Mouse (Mus musculus) spleen, adult 2 months (tissue): ENCODE measurements around the gene Tek. TPM values are rescaled to one million over a fixed set of nuclear protein-coding genes. Genes with fewer than 3 reads are reported as not detected.

Source experiments
- DNase-seq, 2 experiments: peaks; one replicate each; pipeline versions ENCODE4 v3.0.0 to v3.0.0-alpha.2; 2012 to 2021; ENCODE audit warnings: low spot score in 2 of 2, low read depth in 1 of 2
- H3K27ac ChIP-seq: fragments of 200-500 bp; 2 replicates; pipeline ENCODE4 v1.5.1; 2012; ENCODE audit warnings: low read length, inconsistent platforms; ENCODE audit not compliant: insufficient read depth
- H3K27me3 ChIP-seq: fragments of 200-500 bp; 2 replicates; pipeline ENCODE4 v1.6.1; 2012; ENCODE audit warnings: mild to moderate bottlenecking, moderate library complexity, low read length, inconsistent platforms; ENCODE audit not compliant: control insufficient read depth, insufficient read depth
- H3K36me3 ChIP-seq: fragments of 200-500 bp; 2 replicates; pipeline ENCODE4 v1.6.1; 2012; ENCODE audit warnings: mild to moderate bottlenecking, low read length, inconsistent platforms; ENCODE audit not compliant: control insufficient read depth, insufficient read depth
- H3K4me1 ChIP-seq: fragments of 200-500 bp; 2 replicates; pipeline ENCODE4 v1.6.1; 2011; ENCODE audit warnings: inconsistent platforms; ENCODE audit not compliant: control insufficient read depth, insufficient read depth, insufficient read length
- H3K4me3 ChIP-seq: fragments of 200-500 bp; 2 replicates; pipeline ENCODE4 v1.5.1; 2011; ENCODE audit warnings: mild to moderate bottlenecking, inconsistent platforms; ENCODE audit not compliant: insufficient read depth, insufficient read length; ENCODE audit errors: extremely low read depth
- CTCF ChIP-seq: fragments of 200-500 bp; IDR thresholded peaks from 2 replicates; pipeline ENCODE4 v1.5.1; 2011; ENCODE audit warnings: mild to moderate bottlenecking, inconsistent platforms; ENCODE audit not compliant: insufficient read depth, insufficient read length, insufficient replicate concordance; ENCODE audit errors: extremely low read depth
- POLR2A ChIP-seq: fragments of 200-500 bp; IDR thresholded peaks from 2 replicates; pipeline ENCODE4 v1.6.1; 2011; ENCODE audit warnings: low read depth, low read length, inconsistent platforms
- WGBS: fragments of 180-500 bp; shearing (Covaris S2); methylation state at CpG from one replicate; pipeline ENCODE4 v1.1.7; 2018; 5-methylcytosine and 5-hydroxymethylcytosine counted together
- polyA plus RNA-seq: library from polyadenylated mRNA; depleted of rRNA; stranded (reverse); fragments of >200 nt; gene quantifications from 2 replicates; pipeline ENCODE4 v1.2.3, GENCODE M21; 2012; rRNA removed

The Tek gene
- polyA plus RNA-seq, 1 experiment = 2.3 TPM

DNA sequence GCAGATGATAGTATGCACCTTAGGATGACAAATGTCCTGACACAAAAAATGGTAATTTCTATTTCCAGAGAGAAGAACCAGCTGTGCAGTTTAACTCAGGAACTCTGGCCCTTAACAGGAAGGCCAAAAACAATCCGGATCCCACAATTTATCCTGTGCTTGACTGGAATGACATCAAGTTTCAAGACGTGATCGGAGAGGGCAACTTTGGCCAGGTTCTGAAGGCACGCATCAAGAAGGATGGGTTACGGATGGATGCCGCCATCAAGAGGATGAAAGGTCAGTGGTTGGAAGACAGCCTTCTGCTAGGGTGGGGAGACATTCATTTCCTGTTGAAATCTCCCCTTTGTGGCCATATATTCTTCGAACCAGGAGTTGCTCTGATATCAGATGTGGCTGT lies 114.2 kb downstream of the Tek start:
- TF ChIP-seq CTCF = no peak
- no peak for TF ChIP-seq POLR2A
- Histone ChIP-seq H3K4me1 (no peaks in the 10 kb centered on the region), H3K27me3 (no peaks in the 10 kb centered on the region), H3K27ac (no peak overlapping the region), H3K36me3 (no peaks in the 10 kb centered on the region), H3K4me3 (no peak overlapping the region)
- WGBS = 84% methylated on average over 7 of the region's 7 CpGs
- no peak for DNase-seq

DNA sequence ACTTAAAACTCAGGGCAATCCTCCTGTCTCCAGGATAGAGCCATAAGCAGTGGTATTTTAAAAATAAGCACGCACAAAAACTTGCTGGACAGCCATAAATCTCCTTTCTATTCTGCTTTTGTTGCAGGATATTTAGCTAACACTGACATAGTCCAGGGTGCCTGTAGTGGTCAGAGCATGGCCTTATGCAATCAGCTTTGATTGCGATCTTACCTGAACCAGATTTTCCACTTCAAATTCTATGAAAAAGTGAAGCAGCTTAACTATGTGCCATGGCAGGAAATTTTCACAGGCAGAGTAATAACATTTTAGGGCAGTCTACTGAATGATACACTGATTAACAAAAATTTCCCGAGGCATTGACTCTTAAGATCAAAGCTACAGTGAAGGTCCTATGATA lies 115.2 kb downstream of the Tek start:
- TF ChIP-seq CTCF (no peak), POLR2A (no peak)
- Histone ChIP-seq H3K4me3 (no peak overlapping the region), H3K4me1 (no peaks in the 10 kb centered on the region), H3K27ac (no peak overlapping the region), H3K36me3 (no peaks in the 10 kb centered on the region), H3K27me3 (no peaks in the 10 kb centered on the region)
- 86% methylated on average over 3 of the region's 3 CpGs for WGBS
- no peak for DNase-seq

DNA sequence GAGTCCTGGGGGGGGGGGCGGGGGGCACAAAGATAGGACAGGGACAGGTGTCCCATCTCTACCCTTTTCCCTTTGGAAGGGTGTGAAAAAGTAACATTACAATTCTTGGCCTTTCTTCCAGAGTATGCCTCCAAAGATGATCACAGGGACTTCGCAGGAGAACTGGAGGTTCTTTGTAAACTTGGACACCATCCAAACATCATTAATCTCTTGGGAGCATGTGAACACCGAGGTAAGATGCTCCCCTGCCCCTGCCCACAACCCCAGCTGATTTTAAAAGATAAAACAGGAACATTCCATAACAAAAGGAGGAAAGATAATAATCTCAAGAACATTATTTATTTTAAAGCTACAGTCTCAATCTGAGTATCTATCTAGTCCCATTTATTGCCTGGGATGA lies 116.1 kb downstream of the Tek start:
- DNase-seq = no peak
- H3K27me3 ChIP-seq = no peaks in the 10 kb centered on the region
- no peaks in the 10 kb centered on the region for H3K4me1 ChIP-seq
- no peak overlapping the region for H3K4me3 ChIP-seq
- no peak for TF ChIP-seq POLR2A
- no peak for TF ChIP-seq CTCF
- H3K36me3 ChIP-seq = no peaks in the 10 kb centered on the region
- H3K27ac ChIP-seq = no peak overlapping the region
- 65% methylated on average over 3 of the region's 3 CpGs for WGBS

DNA sequence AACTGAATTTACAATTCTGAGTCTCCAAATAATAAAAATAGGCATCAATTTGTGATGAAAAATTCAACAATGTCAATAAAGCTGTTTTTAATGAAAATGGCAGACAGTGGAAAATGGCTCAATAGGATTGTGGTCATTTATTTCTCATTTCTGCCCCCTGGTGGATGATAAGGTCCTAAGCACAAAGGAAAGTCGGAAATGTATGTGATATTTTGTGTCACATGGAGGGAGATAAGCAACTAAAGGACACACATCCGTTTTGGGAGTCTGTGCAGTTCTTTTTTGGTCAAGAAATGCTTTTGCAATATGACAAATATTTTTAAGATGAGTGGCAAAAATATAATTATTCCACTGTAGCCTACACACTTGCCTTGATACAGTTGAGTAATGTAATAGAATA lies 161.7 kb downstream of the Tek start:
- no peaks in the 10 kb centered on the region for H3K36me3 ChIP-seq
- TF ChIP-seq CTCF (no peak), POLR2A (no peak)
- 21% methylated on average over 2 of the region's 2 CpGs for WGBS
- H3K4me1 ChIP-seq = no peaks in the 10 kb centered on the region
- DNase-seq = no peak
- no peaks in the 10 kb centered on the region for H3K27me3 ChIP-seq
- no peak overlapping the region for H3K4me3 ChIP-seq
- H3K27ac ChIP-seq = no peak overlapping the region

DNA sequence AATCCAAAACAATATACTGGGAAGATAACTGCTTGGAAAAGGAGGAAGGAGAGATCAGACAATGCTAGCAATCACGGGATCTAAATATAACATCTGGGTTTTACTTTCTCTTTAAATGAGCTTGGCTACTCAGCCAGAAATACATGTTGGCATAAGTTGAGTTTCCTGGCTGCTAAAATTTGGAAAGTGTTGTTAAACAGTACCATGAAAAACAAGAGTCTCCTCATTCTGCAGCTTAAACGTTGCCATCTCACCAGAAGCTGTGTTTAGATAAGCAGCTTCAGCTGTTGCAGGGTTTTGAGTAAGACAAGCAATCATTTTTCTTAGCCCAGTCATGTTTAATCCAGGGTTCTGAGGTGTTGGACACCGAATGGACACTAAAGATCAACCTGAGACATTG lies 162.7 kb downstream of the Tek start:
- DNase-seq = no peak
- 32% methylated on average over 3 of the region's 3 CpGs for WGBS
- no peaks in the 10 kb centered on the region for H3K36me3 ChIP-seq
- H3K4me1 ChIP-seq = no peaks in the 10 kb centered on the region
- TF ChIP-seq POLR2A (no peak), CTCF (no peak)
- no peak overlapping the region for H3K4me3 ChIP-seq
- no peaks in the 10 kb centered on the region for H3K27me3 ChIP-seq
- no peak overlapping the region for H3K27ac ChIP-seq

Other genes with a start within 250 kb of the Tek start
- gene Gm10306, start 182.7 kb upstream of the Tek start, polyA plus RNA-seq = not detected in 2 replicates
- 4.2 and 7.8 TPM in 2 replicates for gene Caap1, start 182.5 kb upstream of the Tek start, polyA plus RNA-seq
- 27.6 and 61.3 TPM in 2 replicates for gene Plaa, start 136.0 kb upstream of the Tek start, polyA plus RNA-seq
- gene Ift74, start 124.8 kb upstream of the Tek start, polyA plus RNA-seq = 0.21 and 0.33 TPM in 2 replicates
- gene Lrrc19, start 89.1 kb upstream of the Tek start, polyA plus RNA-seq = not detected in 2 replicates
- gene Eqtn, start 189.6 kb downstream of the Tek start, polyA plus RNA-seq = 0.12 TPM in 1 of 2 replicates, not detected in the other
- 2.6 and 2.9 TPM in 2 replicates for gene Mysm1, start 239.8 kb downstream of the Tek start, polyA plus RNA-seq